Mouse (Mus musculus) liver, embryonic 16.5 days (tissue): ENCODE results near the gene Kdm8. TPM values are rescaled to one million over a fixed set of nuclear protein-coding genes. Genes with fewer than 3 reads are reported as not detected.

ENCODE experiments used
- ATAC-seq: fragments of 200-750 bp; cut with Nextera tagmentation; 2 replicates; pipeline ENCODE4 v1.8.0; 2017; ENCODE audit warnings: low read depth, mild to moderate bottlenecking, moderate number of reproducible peaks, moderate library complexity
- H3K27ac ChIP-seq: fragments of 300-500 bp; sonication (generic); 2 replicates; pipeline ENCODE4 v1.5.1; 2014; ENCODE audit warnings: mild to moderate bottlenecking, low read length
- H3K27me3 ChIP-seq: fragments of 300-500 bp; sonication (generic); 2 replicates; pipeline ENCODE4 v1.6.1; 2014; ENCODE audit warnings: low read depth, low read length, mixed read lengths; ENCODE audit not compliant: control insufficient read depth, insufficient read depth
- H3K36me3 ChIP-seq: fragments of 300-500 bp; sonication (generic); 2 replicates; pipeline ENCODE4 v1.6.1; 2014; ENCODE audit warnings: mild to moderate bottlenecking; ENCODE audit not compliant: control insufficient read depth, insufficient read depth
- H3K4me1 ChIP-seq: fragments of 300-500 bp; sonication (generic); 2 replicates; pipeline ENCODE4 v1.6.1; 2014; ENCODE audit warnings: low read depth, low read length, mixed read lengths; ENCODE audit not compliant: control insufficient read depth
- H3K4me2 ChIP-seq: fragments of 300-500 bp; sonication (generic); 2 replicates; pipeline ENCODE4 v1.6.1; 2014; ENCODE audit warnings: low read depth, low read length, mixed read lengths
- H3K4me3 ChIP-seq: fragments of 300-500 bp; sonication (generic); 2 replicates; pipeline ENCODE4 v1.5.1; 2014; ENCODE audit warnings: low read depth, mild to moderate bottlenecking, low read length
- H3K9ac ChIP-seq: fragments of 300-500 bp; sonication (generic); 2 replicates; pipeline ENCODE4 v1.6.1; 2014; ENCODE audit warnings: low read depth, low read length
- H3K9me3 ChIP-seq: fragments of 300-500 bp; sonication (generic); replicated peaks from 2 replicates; pipeline ENCODE4 v1.6.1; 2016; ENCODE audit warnings: low read length; ENCODE audit not compliant: control insufficient read depth
- WGBS: fragments of 180-500 bp; shearing (Covaris S2); extraction: QIAGEN DNeasy Blood & Tissue Kit; methylation state at CpG from one replicate; pipeline ENCODE4 v1.1.7; 2014; ENCODE audit not compliant: insufficient replicate concordance; 5-methylcytosine and 5-hydroxymethylcytosine counted together
- polyA plus RNA-seq: library from polyadenylated mRNA; unstranded; fragments of >200 nt; fragmentation: Nextera tagmentation; extraction: Ambion mirVana; gene quantifications from 2 replicates; pipeline ENCODE4 v1.2.1, GENCODE M21; 2015

Kdm8 gene
- polyA plus RNA-seq, 1 experiment from 2014 or later = 5.6 TPM

- no peak for ATAC-seq
- Histone ChIP-seq H3K27ac (no peak overlapping the region), H3K36me3 (no peaks in the 10 kb centered on the region; the same call in 1 of the 2 replicates), H3K4me2 (no peak overlapping the region), H3K4me3 (no peak overlapping the region), H3K4me1 (peaks cover 38% of the 10 kb centered on the region), H3K9me3 (no peaks in the 10 kb centered on the region), H3K27me3 (no peaks in the 10 kb centered on the region), H3K9ac (no peak overlapping the region)
- 83% methylated on average over 4 of the region's 4 CpGs for WGBS
These were observed 30.1 kb downstream of the Kdm8 start for GRCm38 (mm10) chr7:125474535-125474934.

DNA sequence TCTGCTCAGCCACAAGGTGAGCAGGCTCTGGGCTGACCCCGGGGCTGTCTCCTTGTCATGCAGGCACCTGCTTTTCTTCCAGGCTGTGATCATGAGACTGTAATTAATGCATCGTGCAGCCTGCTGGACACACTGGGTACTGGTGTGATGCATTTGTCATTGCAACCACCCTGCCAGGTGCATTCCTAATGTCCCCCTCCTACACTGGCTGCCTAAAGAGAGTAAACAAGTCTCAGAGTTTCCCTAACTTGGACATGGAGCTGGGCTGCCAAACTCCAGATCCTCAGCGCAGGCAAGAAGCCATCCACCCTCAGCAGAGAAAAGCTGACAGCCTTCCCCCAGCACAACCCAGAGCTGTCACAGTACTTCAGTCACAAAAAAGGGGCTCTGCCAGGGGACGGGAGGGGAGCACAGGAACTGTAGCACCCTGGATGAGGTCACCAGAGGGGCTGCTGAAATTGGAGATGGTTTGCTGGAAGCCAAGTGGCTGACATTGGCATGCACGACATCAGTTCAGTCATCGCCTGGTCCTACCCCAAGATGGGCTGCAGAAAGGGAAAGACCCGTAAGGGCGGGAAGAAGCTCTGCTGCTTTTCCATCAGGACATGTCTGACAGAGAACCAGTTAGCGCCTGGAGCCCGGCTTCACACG is 31.2 kb downstream of the Kdm8 start:
- no peak for ATAC-seq
- no peak overlapping the region for H3K4me2 ChIP-seq
- H3K9ac ChIP-seq = no peak overlapping the region

GRCm38 (mm10) chr7:125478391-125478984 is 34.0 kb downstream of the Kdm8 start:
- Histone ChIP-seq H3K9me3 (no peaks in the 10 kb centered on the region), H3K4me3 (no peak overlapping the region), H3K27me3 (no peaks in the 10 kb centered on the region), H3K4me2 (no peak overlapping the region), H3K4me1 (peaks cover 22% of the 10 kb centered on the region), H3K36me3 (peaks cover 3% of the 10 kb centered on the region; the same call in 1 of the 2 replicates), H3K9ac (no peak overlapping the region), H3K27ac (peak overlapping the region; percentile 67)
- WGBS = 77% methylated on average over 7 of the region's 7 CpGs
- ATAC-seq = peak; percentile 47

More for the DNA sequence above, 31.2 kb downstream of the Kdm8 start:
- peaks cover 43% of the 10 kb centered on the region for H3K4me1 ChIP-seq
- H3K4me3 ChIP-seq = no peak overlapping the region
- H3K36me3 ChIP-seq = no peaks in the 10 kb centered on the region
- no peaks in the 10 kb centered on the region for H3K27me3 ChIP-seq
- no peaks in the 10 kb centered on the region for H3K9me3 ChIP-seq
- WGBS = 78% methylated on average over 11 of the region's 11 CpGs
- H3K27ac ChIP-seq = no peak overlapping the region

GRCm38 (mm10) chr7:125480518-125480917 is 36.0 kb downstream of the Kdm8 start:
- H3K4me2 ChIP-seq = no peak overlapping the region
- ATAC-seq = peak; percentile 59
- no peaks in the 10 kb centered on the region for H3K9me3 ChIP-seq
- H3K36me3 ChIP-seq = peaks cover 8% of the 10 kb centered on the region
- no peak overlapping the region for H3K9ac ChIP-seq
- peaks cover 26% of the 10 kb centered on the region for H3K4me1 ChIP-seq
- whole genome bisulfite sequencing = 42% methylated on average over 4 of the region's 4 CpGs
- no peaks in the 10 kb centered on the region for H3K27me3 ChIP-seq
- H3K27ac ChIP-seq = no peak overlapping the region
- no peak overlapping the region for H3K4me3 ChIP-seq

GRCm38 (mm10) chr7:125482339-125482738 is 37.9 kb downstream of the Kdm8 start:
- 64% methylated on average over 3 of the region's 3 CpGs for WGBS
- Histone ChIP-seq H3K4me1 (peaks cover 28% of the 10 kb centered on the region), H3K27me3 (no peaks in the 10 kb centered on the region), H3K36me3 (peaks cover 10% of the 10 kb centered on the region), H3K4me3 (no peak overlapping the region), H3K9me3 (no peaks in the 10 kb centered on the region), H3K4me2 (no peak overlapping the region), H3K9ac (no peak overlapping the region), H3K27ac (no peak overlapping the region)
- no peak for ATAC-seq

DNA sequence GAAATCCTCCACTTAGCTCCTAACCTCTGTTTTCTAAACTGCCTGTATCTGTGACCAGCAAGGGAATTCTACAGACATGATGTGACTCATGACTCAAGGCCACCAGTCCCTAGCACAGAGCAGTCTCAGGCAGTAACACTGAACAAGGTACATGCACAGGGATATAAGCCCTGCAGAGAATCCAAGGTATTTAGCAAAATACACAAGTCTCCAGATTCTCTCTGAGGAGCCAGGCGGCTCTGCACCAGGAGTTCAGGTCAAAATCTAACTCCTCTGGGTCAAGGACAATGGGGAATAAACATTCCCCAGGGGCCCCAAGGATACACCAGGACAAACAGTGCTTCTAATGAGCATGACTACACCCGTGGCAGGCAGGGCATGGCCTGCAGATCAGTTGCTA is 38.4 kb downstream of the Kdm8 start:
- no peak overlapping the region for H3K9ac ChIP-seq
- peaks cover 10% of the 10 kb centered on the region for H3K36me3 ChIP-seq
- no peaks in the 10 kb centered on the region for H3K9me3 ChIP-seq
- no peak for ATAC-seq
- H3K27ac ChIP-seq = no peak overlapping the region
- H3K4me1 ChIP-seq = peaks cover 28% of the 10 kb centered on the region
- no peak overlapping the region for H3K4me3 ChIP-seq
- no peaks in the 10 kb centered on the region for H3K27me3 ChIP-seq
- 72% methylated on average over 2 of the region's 2 CpGs for WGBS
- H3K4me2 ChIP-seq = no peak overlapping the region

DNA sequence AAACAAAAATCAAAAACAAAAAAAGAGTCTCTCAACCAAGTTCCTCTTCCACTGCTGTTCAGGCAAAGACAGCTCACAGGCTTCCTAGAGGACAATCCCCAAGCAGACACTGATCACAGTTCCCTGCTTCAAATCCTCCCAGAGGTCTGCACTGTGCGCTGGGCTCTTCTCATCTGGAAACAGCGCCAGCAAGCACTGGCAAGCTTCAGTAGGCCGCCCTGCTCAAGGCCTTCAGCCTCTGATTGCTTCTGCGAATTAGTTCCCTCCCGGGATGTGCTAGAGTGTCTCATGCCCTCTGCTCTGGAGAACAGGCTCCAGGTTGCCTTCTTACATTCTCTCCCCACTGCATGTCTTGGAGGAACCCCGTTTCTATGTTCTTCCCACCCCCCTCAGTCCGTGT is 40.3 kb downstream of the Kdm8 start:
- Histone ChIP-seq H3K4me2 (no peak overlapping the region), H3K4me1 (peaks cover 36% of the 10 kb centered on the region), H3K9ac (no peak overlapping the region), H3K27ac (no peak overlapping the region), H3K36me3 (peaks cover 10% of the 10 kb centered on the region), H3K4me3 (no peak overlapping the region), H3K9me3 (no peaks in the 10 kb centered on the region), H3K27me3 (no peaks in the 10 kb centered on the region)
- ATAC-seq = no peak
- WGBS = 90% methylated on average over 7 of the region's 7 CpGs

- H3K9ac ChIP-seq = no peak overlapping the region
- H3K4me2 ChIP-seq = no peak overlapping the region
- 89% methylated on average over 16 of the region's 16 CpGs for WGBS
- H3K4me1 ChIP-seq = peaks cover 40% of the 10 kb centered on the region
- H3K27me3 ChIP-seq = no peaks in the 10 kb centered on the region
- no peak overlapping the region for H3K4me3 ChIP-seq
- ATAC-seq = no peak
- peaks cover 10% of the 10 kb centered on the region for H3K36me3 ChIP-seq
- no peaks in the 10 kb centered on the region for H3K9me3 ChIP-seq
- H3K27ac ChIP-seq = no peak overlapping the region
These were observed 41.7 kb downstream of the Kdm8 start for GRCm38 (mm10) chr7:125486121-125486630.

- Histone ChIP-seq H3K9ac (peak overlapping the region; percentile 26; the same call in 1 of the 2 replicates), H3K36me3 (peaks cover 7% of the 10 kb centered on the region; the same call in 1 of the 2 replicates), H3K4me1 (peaks cover 46% of the 10 kb centered on the region), H3K27me3 (no peaks in the 10 kb centered on the region), H3K4me3 (no peak overlapping the region), H3K27ac (peak overlapping the region; percentile 28), H3K9me3 (no peaks in the 10 kb centered on the region), H3K4me2 (peak overlapping the region; percentile 30)
- 57% methylated on average over 10 of the region's 10 CpGs for WGBS
- ATAC-seq = 0 out of 2 replicates have a peak, but pooled peaks have one; percentile 15
These were observed 42.6 kb downstream of the Kdm8 start for GRCm38 (mm10) chr7:125487126-125487525.
